Mouse (Mus musculus) limb, embryonic 10.5 days (tissue): ENCODE measurements around the gene Mug1. TPM values are rescaled to one million over a fixed set of nuclear protein-coding genes. Genes with fewer than 3 reads are reported as not detected.
"Not testable (repeated sequence)": the region's sequence is repeated elsewhere in the genome, so short reads cannot be mapped to it uniquely, and the experiment has no call there.

Source experiments
- DNase-seq: peaks from one replicate; pipeline ENCODE4 v3.0.0-alpha.2; 2017; ENCODE audit warnings: low spot score
- H3K27ac ChIP-seq: fragments of 300-500 bp; sonication (generic); 2 replicates; pipeline ENCODE4 v1.5.1; 2016; ENCODE audit warnings: mild to moderate bottlenecking
- H3K27me3 ChIP-seq: fragments of 300-500 bp; sonication (generic); 2 replicates; pipeline ENCODE4 v1.6.1; 2016; ENCODE audit warnings: low read depth, mild to moderate bottlenecking; ENCODE audit not compliant: poor library complexity, severe bottlenecking
- H3K36me3 ChIP-seq: fragments of 300-500 bp; sonication (generic); 2 replicates; pipeline ENCODE4 v1.6.1; 2016; ENCODE audit warnings: mild to moderate bottlenecking, moderate library complexity
- H3K4me1 ChIP-seq: fragments of 300-500 bp; sonication (generic); 2 replicates; pipeline ENCODE4 v1.6.1; 2016
- H3K4me3 ChIP-seq: fragments of 300-500 bp; sonication (generic); 2 replicates; pipeline ENCODE4 v1.5.1; 2016; ENCODE audit warnings: mild to moderate bottlenecking, moderate library complexity
- H3K9me3 ChIP-seq: fragments of 300-500 bp; sonication (generic); replicated peaks from 2 replicates; pipeline ENCODE4 v1.6.1; 2016; ENCODE audit warnings: mild to moderate bottlenecking
- WGBS: fragments of 180-500 bp; shearing (Covaris S2); methylation state at CpG from one replicate; pipeline ENCODE4 v1.1.7; 2016; 5-methylcytosine and 5-hydroxymethylcytosine counted together
- polyA plus RNA-seq: library from polyadenylated mRNA; unstranded; fragments of >200 nt; fragmentation: Nextera tagmentation; extraction: Ambion mirVana; gene quantifications from 2 replicates; pipeline ENCODE4 v1.2.1, GENCODE M21; 2016

Mug1 gene
- polyA plus RNA-seq: not detected in 2 replicates

DNA sequence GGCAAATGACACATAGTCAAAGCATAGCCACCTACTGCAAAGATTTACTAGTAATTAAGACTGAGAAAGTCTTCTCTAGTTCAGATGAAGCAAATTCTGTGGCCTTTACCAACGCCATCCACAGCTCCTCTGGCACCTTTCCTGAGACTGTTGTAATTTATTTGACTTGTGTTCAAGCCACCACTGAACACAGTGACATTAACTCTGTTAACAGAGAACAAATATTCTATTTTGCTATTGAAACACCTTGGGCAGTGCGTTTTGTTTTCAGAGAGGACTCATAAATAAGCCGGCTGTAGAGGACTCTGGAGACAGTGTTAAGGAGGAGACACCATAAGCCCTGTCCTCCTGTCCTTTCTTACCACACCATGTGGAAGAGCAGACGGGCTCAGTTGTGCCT is at the start of gene Mug1:
TSS of gene Mug1 (plus strand) at position 271 of the 400 bp plus-strand sequence.
- WGBS: 81% methylated on average over 4 of the region's 4 CpGs
- H3K27me3 ChIP-seq, H3K4me3 ChIP-seq, DNase-seq, H3K4me1 ChIP-seq, H3K27ac ChIP-seq, H3K36me3 ChIP-seq, H3K9me3 ChIP-seq: not testable (repeated sequence)

DNA sequence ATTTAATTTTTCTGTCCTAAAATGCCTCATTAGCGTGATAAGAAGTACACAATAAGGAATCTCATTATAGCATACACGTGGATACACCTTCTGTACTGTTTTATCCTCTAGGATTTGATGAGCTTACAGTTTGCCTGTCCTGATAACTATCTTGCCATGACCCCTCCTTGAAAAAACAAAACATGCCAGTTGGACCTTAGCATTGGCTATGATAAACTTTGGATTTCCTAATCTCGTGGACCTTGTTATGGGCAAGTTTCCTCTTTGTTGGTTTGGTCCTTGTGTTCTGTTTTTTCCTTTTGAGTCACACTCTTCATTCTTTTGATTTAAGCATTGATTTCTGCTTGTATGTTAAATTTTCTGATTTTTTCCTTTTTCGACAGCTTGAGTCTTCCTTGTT is 10.3 kb upstream of the Mug1 start:
- H3K9me3 ChIP-seq: no peaks in the 10 kb centered on the region
- no peaks in the 10 kb centered on the region for H3K4me1 ChIP-seq
- H3K27me3 ChIP-seq: no peaks in the 10 kb centered on the region
- no peaks in the 10 kb centered on the region for H3K36me3 ChIP-seq
- H3K4me3 ChIP-seq: no peak overlapping the region
- no peak for DNase-seq
- WGBS: 83% methylated on average over 4 of the region's 4 CpGs
- no peak overlapping the region for H3K27ac ChIP-seq

DNA sequence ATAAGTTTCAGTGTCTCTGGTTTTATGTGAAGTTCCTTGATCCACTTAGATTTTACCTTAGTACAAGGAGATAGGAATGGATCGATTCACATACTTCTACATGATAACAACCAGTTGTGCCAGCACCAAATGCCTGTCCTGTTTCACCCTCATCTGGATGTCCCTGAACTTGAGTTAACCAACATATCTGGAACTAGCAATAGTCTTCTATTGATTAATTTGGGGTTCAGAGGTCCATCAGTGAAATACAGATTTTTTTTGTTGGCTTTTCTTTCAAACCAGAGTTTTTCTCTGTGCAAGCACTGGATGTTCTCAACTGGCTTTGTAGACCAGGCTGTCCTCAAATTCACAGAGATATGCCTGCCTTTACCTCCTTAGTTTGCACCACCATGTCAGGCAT is 2.0 kb upstream of the Mug1 start:
- Histone ChIP-seq H3K27ac (no peak overlapping the region), H3K27me3 (no peaks in the 10 kb centered on the region), H3K36me3 (no peaks in the 10 kb centered on the region), H3K4me3 (no peak overlapping the region), H3K9me3 (0 out of 2 replicates have a peak, but pooled peaks cover 2% of the 10 kb centered on the region), H3K4me1 (no peaks in the 10 kb centered on the region)
- WGBS: 97% methylated on average over 1 of the region's 1 CpGs
- no peak for DNase-seq

DNA sequence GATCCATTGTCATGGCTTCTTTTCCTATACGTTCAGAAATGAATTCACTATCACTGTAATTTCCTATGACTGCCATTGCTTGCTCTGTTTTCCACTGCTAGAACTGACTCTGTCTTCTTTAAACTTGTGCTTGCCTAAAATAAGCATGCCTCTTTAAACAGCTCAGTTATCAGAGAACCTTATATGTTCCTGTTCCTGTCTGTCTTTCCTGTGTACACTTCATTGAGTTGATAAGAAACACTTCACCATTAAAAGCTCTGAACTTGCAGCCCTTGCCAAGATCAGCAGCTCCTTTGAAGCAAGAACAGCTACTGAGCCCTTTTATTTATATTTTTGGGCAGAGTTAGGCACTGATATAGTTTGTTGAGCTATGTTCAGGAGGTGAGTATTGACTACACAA is 10.0 kb downstream of the Mug1 start:
- 63% methylated on average over 1 of the region's 1 CpGs for WGBS
- Histone ChIP-seq H3K4me1 (no peaks in the 10 kb centered on the region), H3K36me3 (no peaks in the 10 kb centered on the region), H3K9me3 (no peaks in the 10 kb centered on the region), H3K27ac (no peak overlapping the region), H3K4me3 (no peak overlapping the region), H3K27me3 (no peaks in the 10 kb centered on the region)
- no peak for DNase-seq

Other genes with a start within 250 kb of the Mug1 start
- 0.80 and 1.3 TPM in 2 replicates for gene A2m, start 203.2 kb upstream of the Mug1 start, polyA plus RNA-seq
- gene Gm7298, start 105.6 kb upstream of the Mug1 start, polyA plus RNA-seq: not detected in 2 replicates
- gene Mug2, start 168.2 kb downstream of the Mug1 start, polyA plus RNA-seq: not detected in 2 replicates